Mouse (Mus musculus) spleen, postnatal 36 days (tissue): Measurements from ENCODE around the gene Kank4.
"Not testable (repeated sequence)": the region's sequence is repeated elsewhere in the genome, so short reads cannot be mapped to it uniquely, and the experiment has no call there.

Experiments used
- DNase-seq, 2 experiments: peaks; one replicate each; pipeline ENCODE4 v3.0.0; 2022; ENCODE audit warnings: low spot score in 2 of 2, mixed read lengths in 1 of 2

Kank4 gene

DNA sequence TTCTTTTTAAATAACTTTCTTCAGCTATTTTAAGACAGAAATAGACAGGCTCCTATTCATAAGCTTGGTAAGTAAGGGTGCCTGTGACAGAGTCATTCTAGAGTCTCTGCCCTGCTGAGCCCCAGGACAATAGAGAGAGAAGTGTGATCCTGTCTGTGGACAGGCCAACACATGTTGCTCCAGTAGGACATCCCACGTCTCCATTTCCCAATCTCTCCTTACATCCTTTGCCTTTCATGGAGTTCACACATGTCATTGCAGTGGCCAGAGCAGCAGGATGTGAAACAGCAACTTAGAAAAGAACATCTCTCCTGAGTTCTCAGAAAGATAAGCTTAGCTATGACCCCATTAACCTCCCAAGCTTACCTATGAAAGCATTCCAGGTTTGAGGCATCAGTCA lies 14.4 kb upstream of the Kank4 start:
- no peak for DNase-seq

DNA sequence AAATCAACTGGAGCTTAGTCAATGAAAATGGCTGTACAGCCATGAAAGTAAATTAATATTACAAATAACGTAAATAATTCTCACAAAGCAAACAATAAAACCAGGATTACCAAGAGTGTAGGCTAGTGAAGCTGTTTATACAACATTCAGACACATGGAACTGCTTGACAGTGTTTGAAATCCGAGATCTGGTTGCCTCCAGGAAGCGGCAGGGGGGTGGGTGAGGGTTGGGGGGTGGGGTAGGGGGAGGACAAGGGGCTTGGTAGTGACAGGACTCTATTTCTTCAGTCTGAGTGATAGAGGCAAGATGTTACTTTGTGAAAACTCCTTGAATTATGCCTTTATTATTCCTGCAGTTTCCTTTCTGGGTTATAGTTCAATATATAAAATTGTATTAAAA lies 9.4 kb upstream of the Kank4 start:
- no peak for DNase-seq

DNA sequence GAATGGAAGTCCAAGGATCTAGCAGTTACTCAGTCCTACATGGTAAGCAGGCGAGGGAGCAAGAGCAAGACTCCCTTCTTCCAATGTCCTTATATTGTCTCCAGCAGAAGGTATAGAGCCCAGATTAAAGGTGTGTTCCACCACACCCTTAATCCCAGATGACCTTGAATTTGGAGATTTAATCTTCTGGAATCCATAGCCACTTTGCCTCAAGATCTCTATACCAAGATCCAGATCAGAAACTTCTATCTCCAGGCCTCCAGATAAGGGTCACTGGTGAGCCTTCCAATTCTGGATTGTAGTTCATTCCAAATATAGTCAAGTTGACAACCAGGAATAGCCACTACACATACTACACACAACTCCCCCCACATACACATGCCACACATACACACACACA lies 6.4 kb upstream of the Kank4 start, which contains the start of gene I0C0044D17Rik:
Gene I0C0044D17Rik, minus strand, starts transcription at position 101 of the 400 bp plus-strand sequence.
- DNase-seq, result not testable (repeated sequence)

DNA sequence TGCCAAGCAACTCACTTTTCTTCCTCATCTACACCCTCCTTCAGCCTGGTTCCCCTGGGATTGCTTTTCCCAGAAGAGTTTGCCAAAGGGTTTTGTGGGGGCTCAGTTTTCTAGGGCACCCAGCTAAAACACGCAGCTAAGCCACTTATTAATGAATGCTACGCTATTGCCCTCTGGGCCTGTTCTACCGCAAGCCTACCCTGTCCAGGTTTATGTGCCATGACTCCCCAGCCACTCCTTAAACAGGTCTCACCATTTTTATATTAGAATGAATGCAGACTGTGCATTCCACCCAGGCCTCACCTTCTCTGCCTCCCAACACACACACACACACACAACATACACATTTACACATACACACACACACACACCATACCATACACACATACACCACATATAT lies 5.7 kb upstream of the Kank4 start:
- DNase-seq, result no peak

DNA sequence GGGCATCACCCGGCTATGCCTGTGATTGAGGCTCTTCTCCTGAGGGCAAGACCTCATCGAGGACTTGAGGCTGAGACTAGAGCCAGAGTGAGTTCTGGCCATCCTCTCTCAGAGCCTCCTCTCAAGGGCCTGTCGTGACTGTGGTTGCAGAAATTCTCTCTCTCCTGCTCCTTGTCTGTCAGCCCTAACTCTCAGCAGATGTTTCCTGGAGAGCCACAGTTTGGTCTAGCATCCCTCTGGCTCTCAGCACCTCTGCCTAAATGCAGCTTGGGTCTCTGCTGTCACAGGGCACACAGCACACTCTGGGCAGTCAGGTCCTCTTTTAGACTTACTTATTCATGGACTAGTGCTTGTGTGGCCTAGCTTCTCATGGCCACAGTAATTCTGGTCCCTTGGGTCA lies 5.1 kb upstream of the Kank4 start:
- no peak for DNase-seq

DNA sequence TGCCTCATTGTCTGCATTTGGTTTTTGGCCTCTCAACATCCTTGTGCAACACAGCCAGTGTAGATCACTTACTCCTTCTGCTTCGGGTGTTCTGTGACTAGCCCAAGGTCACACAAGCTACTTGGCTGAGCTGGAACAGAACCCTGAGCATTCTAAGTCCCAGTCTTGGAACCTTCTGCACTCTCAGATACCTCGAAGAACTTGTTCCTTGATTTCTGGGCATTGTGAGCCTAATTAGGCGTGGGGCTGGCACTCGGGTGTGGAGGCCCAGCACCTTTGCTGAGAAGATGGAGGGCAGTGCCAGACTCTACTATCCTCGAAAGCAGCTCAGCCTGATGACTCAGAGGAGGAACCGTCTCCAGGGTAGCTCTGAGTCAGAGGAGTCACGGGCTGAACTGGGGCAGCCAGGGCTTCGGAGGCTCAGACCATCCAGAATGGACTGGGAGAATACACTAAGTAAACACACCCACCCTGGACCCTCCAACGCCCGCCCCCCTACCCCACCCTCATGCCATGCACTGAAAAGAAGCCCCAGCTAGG lies 1.9 kb upstream of the Kank4 start:
- no peak for DNase-seq

DNA sequence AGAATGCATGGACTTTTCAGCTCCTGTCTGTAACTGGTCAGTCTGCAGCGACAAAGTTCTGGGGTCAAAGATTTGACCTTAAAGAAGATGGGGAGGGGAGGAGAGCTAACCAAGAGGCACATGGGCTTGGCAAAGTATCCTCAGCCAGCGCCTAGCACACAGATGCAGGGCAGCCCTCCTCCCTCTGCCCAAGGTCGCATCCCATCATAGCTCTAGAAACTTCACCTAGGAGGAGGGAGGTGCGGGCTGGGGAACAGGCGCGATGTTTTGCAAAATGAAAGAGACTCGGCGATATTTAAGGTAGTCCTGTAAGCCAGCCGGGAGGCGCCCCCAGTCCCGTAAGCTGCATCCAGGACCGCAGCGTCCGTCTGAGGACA lies 542 bp downstream of the Kank4 start:
- no peak for DNase-seq

DNA sequence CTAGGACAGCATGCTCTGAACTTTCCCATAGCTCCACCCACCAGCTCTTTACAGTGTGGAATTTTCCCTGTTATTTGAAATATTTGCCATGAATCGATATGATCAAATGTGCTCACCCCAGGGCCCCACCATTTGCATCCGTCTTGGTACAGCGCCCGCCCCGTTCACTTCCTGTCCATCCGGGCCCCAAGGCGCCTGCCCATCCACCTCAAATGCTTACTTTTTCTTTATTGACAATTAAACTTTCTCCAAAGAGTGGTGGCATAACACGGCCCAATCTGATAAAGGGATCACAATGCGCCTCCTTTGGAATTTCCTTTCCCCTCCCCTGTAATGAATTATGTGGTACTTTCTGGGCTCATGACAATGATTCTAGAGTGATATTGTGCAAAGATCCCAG lies 11.0 kb downstream of the Kank4 start:
- DNase-seq, result no peak

DNA sequence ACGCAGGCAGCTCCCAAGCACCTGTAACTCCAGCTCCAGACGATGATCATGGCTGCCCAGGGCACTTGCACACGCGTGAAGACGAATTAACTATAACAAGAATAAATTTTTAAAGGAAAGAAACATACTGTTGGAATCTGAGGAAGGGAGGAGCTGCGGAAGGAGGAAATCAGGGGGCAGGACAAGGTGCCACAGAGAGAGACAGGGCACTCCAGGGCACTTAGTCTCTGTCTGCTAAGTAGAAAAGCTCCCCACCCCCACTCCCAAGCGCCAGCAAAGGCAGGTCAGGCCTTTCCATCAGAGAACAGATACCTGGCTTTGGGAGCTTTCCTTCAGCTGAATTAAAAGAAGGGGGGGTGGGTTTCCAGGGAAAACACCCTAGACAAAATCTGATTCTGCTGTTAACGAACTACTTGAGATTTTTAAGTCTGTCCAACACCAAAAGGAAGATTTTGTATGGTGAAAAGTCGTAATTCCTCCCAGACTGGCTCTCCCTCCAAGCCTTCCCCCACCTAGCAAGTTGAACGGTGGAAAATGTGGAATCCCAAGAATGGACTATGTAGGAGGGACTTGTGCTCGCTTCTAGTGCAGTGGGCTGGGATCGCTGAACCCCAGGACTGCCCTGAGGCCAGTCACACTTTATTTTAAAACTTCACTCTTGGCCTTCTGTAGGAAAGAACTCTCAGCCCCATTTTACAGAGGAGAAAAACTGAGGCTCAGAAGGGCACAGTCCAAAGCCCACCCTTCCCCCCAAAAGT lies 11.9 kb downstream of the Kank4 start:
- DNase-seq, result no peak

DNA sequence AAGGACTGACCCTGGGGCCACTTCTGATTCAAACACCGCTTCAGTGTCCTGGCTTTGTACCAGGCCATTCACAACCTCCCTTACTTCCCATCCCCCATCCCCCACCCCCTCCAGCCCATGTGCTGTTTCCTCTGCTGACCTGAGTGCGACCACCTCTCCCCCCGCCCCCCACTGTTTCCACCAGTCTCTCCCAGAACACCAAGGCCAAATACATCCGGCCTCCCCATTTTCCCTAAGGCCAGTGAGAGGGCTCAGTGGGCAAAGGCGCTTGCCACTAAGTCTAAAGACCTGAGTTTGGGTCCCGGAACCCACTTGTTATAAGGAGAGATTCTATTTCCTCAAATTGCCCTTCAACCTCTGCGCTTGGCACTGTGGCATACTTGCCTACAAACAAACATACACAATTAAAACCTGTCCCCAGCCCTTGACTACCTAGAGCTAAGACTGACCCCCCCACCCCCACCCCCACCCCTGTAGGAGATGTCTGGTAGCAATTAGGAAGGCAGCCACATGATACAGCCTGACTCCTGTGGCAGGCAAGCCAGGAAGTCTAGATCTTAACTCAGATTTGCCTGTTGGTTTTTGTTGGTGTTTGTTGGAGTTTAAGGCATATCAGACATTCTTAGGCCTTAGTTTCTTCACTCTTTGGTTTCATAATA lies 12.7 kb downstream of the Kank4 start:
- no peak for DNase-seq

DNA sequence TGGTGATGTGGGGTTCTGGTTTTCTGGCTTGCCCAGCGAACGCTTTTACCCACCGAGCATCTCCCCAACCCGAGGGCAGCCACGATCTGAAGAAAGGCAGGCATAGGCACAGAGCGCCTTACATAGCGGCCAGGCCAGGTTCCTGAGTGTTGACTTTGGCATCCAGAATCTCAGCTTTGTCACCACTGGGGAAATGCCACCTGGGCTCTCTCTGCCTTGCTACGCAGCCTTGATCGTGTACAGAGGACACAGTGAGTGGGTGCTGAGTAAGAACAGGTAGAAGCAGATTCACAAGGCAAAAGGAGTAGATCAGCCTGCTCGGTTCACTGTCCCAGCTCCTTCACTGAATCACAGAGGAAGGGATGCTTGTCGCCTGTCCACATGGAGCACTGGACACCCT lies 15.6 kb downstream of the Kank4 start:
- no peak for DNase-seq

DNA sequence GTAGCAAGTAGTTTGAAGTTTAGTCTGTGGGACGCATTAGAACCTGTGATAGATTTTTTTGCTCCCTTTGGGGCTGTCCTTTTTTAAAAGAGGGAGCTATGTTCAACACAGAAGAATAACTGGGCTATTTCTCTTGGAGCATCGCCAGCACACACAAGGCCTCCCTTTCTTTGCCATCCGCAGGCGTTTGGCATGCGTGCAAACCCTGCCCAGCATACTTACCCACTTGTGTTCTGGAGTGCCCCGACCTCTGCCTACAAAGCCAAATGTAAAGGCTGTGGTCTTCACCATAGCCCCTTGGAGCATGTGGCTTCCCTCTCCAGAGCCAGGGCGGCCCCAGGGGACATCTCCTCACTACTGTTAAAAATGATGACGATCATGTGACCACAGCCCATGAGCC lies 16.5 kb downstream of the Kank4 start:
- no peak for DNase-seq

DNA sequence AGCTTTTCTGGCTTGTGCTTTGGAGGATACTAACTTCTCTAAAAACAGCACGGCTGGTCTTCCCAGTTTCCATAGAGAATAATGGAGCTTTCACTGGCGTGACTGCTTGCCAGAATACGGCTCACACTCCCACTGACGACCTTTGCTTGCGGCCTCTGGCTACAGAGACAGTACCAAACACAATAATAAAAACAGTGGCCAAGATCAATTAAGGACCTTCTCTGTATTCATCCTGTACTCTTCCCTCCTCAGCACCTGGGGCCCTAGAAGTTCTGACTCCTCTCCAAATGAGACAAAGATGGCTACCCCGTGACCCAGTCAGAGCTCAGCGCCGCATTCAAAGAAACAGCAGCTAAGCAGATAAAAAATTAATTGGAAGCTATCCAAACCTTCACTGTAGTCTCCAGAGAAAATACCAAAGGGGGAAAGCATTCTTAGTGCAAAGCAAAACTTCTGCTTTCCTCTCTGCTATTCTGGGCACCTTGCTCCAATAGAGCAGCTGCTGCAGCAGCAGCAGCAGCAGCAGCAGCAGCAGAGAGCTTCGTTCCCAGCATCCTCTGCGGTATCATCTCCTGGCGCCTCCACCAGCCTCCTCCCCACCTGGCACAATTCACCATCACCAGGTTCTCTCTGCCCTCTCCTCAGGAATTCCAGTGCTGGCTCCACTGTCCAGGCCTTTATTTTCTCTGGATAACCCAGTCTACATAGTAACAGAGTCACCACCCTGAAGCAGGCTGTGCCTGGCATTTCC lies 20.6 kb downstream of the Kank4 start:
- DNase-seq, result no peak

DNA sequence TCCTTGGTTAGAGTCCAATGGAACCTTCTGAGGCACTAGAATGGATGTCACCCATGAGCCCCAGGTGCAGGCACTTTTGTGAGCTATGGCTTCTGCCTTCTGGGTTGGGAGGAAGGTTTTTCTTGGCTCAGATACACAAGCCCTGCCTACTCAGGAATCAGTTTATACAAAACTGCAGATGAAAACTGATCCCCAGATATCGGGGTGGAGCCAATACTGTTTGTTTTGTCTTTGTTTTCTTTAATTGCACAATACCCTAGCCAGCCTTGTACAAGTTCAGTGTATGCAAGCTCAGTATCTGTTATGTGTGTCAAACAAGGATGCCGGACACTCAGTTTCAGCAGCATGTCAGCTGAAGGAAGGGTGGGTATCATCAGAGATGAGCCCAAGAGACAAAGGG lies 22.1 kb downstream of the Kank4 start:
- no peak for DNase-seq

DNA sequence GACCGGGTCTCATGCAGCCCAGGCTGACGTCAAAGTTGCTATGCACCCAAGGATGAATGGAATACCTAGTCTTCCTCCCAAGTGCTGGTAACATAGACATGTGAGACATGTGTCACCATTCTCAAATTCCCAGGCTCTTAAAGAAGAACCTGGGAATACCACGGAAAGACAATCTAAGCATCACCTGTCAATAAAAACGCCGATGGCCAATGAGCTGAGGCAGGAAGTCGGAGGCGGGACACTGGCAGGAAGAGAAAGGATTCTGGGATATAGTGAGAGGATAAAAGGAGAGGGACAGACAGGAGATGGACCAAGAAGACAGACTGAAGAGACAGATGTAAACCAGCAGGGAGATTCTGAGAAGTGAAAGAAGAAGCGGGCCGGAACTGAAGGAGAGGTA lies 23.9 kb downstream of the Kank4 start:
- DNase-seq, result no peak

DNA sequence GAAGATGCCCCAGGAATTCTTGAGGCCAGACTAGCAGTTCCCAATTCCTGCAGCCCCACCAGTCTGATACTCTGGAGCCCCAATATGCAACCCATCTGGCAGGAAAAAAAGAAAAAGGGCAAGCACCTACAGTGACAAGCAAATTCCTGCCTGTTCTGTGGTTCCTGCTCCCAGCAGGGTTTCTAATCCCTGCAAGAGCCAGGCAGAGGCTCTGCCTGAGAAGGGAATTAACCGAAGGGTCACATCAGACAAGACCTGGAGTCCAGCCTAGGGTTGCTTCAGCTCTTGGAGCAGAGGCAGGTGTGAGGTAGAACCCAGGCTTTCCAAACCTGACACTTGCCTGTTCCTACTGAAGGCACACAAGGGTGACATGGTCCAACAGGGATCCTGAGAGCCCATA lies 26.6 kb downstream of the Kank4 start:
- no peak for DNase-seq

DNA sequence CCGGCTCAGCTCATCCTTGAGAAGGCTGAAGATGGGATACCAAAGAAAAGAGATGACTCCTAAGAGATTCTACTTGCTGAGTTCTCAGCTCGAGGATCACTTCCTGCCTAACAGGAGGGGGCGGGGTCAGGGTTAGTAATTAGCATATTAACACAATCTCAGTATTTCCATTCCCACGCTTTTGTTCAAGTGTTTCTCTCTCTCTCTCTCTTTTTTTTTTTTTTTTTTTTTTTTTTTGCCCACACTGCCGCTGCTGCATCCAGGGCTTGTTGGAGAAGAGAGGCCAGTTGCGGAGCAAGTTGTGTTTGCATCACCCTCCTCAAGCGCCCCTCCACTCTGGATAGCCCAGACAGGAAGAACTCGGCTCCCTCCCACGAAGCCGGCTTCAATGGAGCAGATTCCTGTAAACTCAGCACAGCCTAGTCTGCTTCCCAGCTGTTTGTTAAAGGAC lies 27.5 kb downstream of the Kank4 start:
- no peak for DNase-seq

DNA sequence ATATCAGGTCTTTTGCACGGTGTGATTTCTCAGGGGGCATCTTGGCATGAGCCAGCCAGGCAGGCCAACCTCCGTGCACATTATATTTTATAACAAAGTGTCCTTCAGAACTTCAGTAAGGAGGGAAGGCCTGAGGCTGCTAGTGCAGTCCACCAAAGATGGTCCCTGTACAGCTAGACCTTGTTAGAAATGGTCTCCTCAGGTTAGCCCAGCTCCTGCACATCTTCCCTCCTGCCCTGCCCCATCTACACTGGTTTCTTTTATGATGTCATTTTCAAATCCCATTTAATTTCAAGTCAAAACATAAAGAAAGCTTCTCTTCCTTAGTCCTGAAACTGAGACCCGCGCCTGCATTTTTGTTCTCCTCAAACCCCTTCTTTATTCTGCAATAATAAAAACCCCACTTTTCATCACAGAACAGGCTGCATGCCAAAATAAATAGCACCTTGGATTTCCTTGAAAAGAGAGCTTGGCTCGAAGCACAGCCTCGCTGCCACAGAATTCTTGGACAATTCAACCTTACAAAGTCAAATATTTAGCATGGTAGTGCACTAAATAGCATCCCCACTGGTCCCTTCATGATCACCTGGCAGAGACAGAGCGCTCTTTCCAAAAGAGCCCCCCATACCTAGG lies 28.1 kb downstream of the Kank4 start:
- no peak for DNase-seq

DNA sequence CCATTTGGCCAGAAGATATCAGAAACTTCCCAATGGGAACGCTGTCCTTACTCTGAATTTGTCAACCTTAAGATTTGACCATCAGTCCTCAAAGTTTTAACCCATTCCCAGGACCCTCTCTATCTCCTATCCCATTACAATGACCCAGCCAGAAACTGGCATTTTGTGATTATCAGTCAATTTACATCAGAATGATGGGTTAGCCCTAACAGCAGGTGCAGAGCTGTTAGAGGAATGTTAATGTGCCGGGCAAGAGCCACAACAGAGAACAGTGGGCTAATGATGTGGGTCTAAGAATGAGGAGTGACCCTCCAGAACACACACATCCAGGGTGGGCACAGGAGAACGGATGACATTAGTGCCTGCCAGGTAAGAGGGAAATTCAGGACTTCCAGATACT lies 31.1 kb downstream of the Kank4 start:
- DNase-seq, result no peak

DNA sequence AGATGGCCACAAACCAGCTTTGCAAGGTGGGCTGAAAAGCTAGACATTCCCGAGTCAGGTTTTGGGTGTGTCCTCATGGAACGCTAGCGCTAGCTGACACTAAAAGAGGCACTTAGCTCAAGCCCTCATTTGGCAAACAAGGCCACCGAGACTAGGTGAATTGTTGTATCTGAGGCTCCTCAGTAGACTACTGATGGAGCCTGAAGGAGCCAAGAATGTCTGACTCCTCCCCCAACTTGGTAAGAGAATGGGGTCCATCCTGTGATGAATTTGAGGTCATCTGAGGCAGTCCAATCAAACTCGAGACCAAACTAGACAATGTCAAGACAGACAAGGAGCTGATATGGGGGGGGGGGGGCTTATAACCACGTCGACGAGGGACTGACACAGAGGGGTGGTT lies 31.5 kb downstream of the Kank4 start:
- no peak for DNase-seq

DNA sequence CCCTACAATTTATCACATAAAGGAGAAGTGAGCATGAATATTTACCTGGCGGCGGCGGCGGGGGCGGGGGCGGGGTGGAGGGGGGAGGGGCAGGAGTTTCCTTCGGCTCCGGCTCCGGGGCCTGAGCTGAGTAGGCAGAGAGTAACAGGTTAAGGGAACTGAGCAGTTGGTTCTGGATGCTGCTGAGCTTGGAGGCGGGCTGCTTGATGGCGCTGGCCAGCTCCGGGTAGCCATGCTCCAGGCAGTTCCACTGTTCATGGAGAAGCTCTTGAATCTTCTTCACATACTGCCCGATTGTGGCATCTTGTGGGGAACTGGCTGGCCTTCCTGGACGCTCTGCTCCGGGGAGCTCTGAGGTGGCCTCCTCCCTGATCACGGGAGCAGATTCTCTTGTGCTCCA lies 39.1 kb downstream of the Kank4 start:
- DNase-seq, result no peak

DNA sequence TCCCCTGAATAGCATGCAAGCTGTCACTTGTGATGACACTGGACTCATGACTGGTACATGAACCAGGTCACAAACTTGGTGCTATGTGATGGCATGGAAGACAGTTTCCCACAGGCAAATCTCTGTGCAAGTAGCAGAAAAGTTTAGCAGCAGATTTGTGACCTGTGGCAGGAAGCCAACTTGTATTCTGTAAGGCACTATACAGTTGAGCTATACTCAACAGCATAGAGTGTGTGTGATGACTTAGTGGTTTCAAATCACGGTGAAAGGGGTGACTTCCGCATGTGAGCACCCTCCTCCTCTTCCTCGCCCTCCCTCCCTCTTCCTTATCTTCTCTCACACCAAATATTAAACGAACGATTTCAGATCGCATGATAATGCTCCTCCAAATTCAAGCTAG lies 39.9 kb downstream of the Kank4 start:
- no peak for DNase-seq
